Mouse (Mus musculus): ENCODE data around the gene Cir1. TPM values are rescaled to one million over a fixed set of nuclear protein-coding genes. Genes with fewer than 3 reads are reported as not detected.

Cir1 gene
- polyA plus RNA-seq, 1 experiment from 2014 or later, result 24.6 TPM

DNA sequence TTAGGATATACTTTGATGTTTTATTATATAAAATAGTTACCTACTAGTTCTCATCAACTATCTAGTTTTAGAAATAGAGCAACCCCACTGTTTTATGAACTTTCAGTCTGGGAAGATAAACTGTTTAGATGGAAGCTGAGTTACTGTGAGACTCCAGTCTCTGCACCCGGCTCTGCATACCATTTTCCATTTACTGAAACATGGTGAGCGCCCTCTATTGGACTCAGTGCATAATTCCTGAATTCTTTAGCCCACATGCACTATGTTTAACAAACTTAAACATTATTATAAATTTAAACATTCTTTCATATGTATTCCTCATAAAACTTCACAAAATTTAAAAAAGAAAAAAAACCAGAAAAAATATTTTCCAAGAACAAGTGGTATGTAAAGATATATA is 26.9 kb downstream of the Cir1 start:
- no peak overlapping the region for H3K27ac ChIP-seq (ENCODE audit: low read length)
- H3K9ac ChIP-seq (ENCODE audit: low read length), result no peak overlapping the region
- H3K4me1 ChIP-seq (replicated peaks; ENCODE audit: control insufficient read depth, insufficient read depth, low read length), result peaks cover 3% of the 10 kb centered on the region; the same call in 1 of the 2 replicates
- WGBS, result 6% methylated on average over 2 of the region's 2 CpGs
- peaks cover 3% of the 10 kb centered on the region for H3K36me3 ChIP-seq (ENCODE audit: control insufficient read depth, insufficient read depth, low read length)
- H3K4me2 ChIP-seq (ENCODE audit: low read depth, low read length), result no peak overlapping the region
- ATAC-seq (ENCODE audit: low read depth), result no peak
- H3K4me3 ChIP-seq (ENCODE audit: low read length), result no peak overlapping the region
- peaks cover 16% of the 10 kb centered on the region for H3K27me3 ChIP-seq (ENCODE audit: control insufficient read depth, insufficient read depth, low read depth, low read length)
- no peaks in the 10 kb centered on the region for H3K9me3 ChIP-seq (ENCODE audit: control insufficient read depth, low read length)

DNA sequence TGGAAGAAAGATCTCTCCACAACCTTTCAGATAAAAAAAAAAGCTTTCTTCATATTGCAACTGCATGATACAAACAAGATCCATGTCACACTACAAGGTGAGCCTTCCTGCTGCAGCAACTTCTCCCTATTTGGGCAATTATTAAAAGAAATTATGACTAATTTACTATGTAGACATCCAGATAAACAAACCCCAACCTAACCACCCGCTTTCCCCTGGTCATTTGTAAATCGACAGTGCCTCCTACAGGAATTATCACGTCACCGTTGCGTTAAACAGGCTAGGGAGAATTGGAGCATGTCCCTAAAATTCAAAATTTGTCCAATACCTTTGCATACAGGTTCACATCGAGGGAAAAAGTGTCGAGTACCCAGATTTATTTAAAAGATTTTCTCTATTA is 30.8 kb downstream of the Cir1 start:
- H3K9ac ChIP-seq (ENCODE audit: low read length), result no peak overlapping the region
- H3K4me2 ChIP-seq (ENCODE audit: low read depth, low read length), result no peak overlapping the region
- WGBS, result 15% methylated on average over 7 of the region's 7 CpGs
- H3K4me1 ChIP-seq (replicated peaks; ENCODE audit: control insufficient read depth, insufficient read depth, low read length), result peaks cover 12% of the 10 kb centered on the region; the same call in 1 of the 2 replicates
- H3K27ac ChIP-seq (ENCODE audit: low read length), result no peak overlapping the region
- no peak for ATAC-seq (ENCODE audit: low read depth)
- H3K36me3 ChIP-seq (ENCODE audit: control insufficient read depth, insufficient read depth, low read length), result peaks cover 3% of the 10 kb centered on the region
- H3K4me3 ChIP-seq (ENCODE audit: low read length), result no peak overlapping the region
- no peaks in the 10 kb centered on the region for H3K9me3 ChIP-seq (ENCODE audit: control insufficient read depth, low read length)
- H3K27me3 ChIP-seq (ENCODE audit: control insufficient read depth, insufficient read depth, low read depth, low read length), result peaks cover 47% of the 10 kb centered on the region

DNA sequence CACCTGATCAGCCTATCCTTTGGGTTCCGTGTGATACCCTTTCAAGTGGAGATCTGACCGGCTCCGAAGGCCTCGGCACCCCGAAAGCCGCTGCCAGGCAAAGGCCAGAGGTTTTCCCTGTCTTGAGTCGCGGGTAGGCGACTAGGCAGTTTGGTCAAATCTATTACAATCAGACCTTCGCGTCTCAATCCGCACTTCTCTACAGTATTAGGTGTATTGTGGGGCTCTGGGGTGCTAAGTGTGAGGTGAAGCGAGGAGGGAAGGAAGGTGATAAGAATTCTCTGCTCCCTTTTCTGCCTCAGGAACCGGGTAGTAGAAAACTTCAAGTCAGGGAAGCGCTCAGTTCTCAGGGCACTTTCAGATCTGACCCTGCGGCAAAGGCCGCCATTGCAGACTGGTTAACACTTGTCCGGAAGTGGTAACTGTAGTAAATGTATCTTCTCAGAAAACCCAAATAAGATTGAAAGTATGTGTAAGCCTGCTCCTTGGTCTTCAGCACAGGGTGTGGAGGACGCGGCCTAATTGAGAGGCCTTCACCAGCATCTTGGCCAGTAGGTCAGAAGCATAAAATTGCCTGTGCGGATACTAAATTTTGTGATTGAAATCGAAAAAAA is 31.3 kb downstream of the Cir1 start:
- H3K4me2 ChIP-seq (ENCODE audit: low read depth, low read length), result no peak overlapping the region

DNA sequence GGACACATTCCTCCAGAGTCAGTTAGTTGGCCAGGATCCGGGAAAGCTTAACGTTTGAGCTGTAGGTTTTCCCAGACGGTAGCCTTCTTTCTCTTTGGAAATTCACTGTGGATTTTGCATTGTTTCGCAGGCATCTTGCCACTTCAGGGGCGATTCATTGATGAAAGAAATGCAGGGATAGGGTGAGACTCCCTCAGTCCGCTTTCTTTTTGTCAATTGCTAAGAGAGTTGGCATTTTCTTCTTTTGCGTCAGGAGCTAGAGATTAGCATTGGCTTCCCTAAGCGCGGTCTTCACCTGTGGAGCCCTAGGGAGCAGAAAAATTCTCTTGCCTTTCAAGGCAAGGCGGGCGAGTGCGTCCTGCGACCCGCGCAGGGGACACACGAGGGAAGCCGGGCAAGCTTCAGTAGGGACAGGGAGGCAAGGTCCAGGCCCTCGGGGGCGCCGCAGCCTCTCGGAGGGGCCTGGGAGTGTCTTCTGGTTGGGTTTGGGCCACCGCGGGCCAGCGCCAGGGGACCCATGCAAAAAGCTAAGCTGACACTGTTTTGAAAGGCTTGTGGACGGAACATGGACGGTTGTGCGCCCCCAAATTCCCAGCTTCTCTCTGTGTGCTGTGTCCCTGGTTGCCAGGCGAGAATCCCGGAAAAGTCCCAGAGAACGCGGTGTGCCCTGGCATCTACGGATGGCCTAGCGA is 32.0 kb downstream of the Cir1 start:
- H3K9ac ChIP-seq (ENCODE audit: low read length), result no peak overlapping the region
- H3K4me2 ChIP-seq (ENCODE audit: low read depth, low read length), result peak overlapping the region; percentile 18
- H3K27ac ChIP-seq (ENCODE audit: low read length), result no peak overlapping the region
- H3K36me3 ChIP-seq (ENCODE audit: control insufficient read depth, insufficient read depth, low read length), result peaks cover 3% of the 10 kb centered on the region
- WGBS, result 3% methylated on average over 33 of the region's 33 CpGs
- H3K4me3 ChIP-seq (ENCODE audit: low read length), result peak overlapping the region; percentile 21; the same call in 1 of the 2 replicates
- peaks cover 12% of the 10 kb centered on the region; the same call in 1 of the 2 replicates for H3K4me1 ChIP-seq (replicated peaks; ENCODE audit: control insufficient read depth, insufficient read depth, low read length)
- ATAC-seq (ENCODE audit: low read depth), result no peak
- peaks cover 54% of the 10 kb centered on the region for H3K27me3 ChIP-seq (ENCODE audit: control insufficient read depth, insufficient read depth, low read depth, low read length)
- H3K9me3 ChIP-seq (ENCODE audit: control insufficient read depth, low read length), result no peaks in the 10 kb centered on the region

More for the DNA sequence above, 31.3 kb downstream of the Cir1 start:
- Histone ChIP-seq H3K27ac (ENCODE audit: low read length) (no peak overlapping the region), H3K27me3 (ENCODE audit: control insufficient read depth, insufficient read depth, low read depth, low read length) (peaks cover 50% of the 10 kb centered on the region), H3K9me3 (ENCODE audit: control insufficient read depth, low read length) (no peaks in the 10 kb centered on the region), H3K4me1 (replicated peaks; ENCODE audit: control insufficient read depth, insufficient read depth, low read length) (peaks cover 12% of the 10 kb centered on the region; the same call in 1 of the 2 replicates), H3K4me3 (ENCODE audit: low read length) (peak overlapping the region; percentile 21; the same call in 1 of the 2 replicates), H3K36me3 (ENCODE audit: control insufficient read depth, insufficient read depth, low read length) (peaks cover 3% of the 10 kb centered on the region), H3K9ac (ENCODE audit: low read length) (no peak overlapping the region)
- no peak for ATAC-seq (ENCODE audit: low read depth)
- WGBS, result 20% methylated on average over 22 of the region's 22 CpGs

DNA sequence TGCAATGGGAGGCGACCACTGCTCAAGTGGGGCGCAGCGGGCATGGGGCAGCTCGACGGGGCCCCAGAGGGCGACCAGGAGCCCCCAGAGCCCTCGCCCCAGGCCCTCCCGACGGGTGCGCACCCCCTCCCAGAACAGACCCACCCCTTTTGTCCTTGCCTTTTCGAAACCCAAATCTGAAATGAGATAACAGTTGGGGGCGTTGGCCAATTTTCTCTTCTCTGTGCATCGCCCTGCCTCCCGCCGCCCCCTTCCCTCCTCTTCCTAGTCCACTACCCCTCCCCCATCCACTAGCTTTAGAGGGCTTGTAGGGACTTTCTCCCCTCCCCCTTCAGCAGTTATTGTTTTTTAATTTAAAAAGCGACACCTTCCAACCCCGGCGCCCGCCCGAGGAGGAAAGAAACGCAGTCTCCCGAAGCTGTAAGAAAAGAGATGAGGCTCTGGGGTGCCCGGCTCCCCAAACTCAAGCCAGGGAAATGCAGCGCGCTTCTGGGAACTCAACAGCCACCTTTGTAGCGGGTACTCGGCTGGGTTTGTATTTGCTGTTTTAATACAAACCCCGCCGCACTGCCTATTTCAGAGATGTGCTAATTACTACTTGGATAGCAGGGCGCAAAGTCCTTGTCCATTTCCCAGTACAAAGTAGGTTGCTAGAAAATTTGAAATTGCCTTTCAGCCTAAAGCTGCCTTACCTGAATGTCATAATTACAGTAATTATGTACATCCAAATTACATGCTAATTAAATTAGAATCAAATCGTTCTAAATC is 33.0 kb downstream of the Cir1 start:
- Histone ChIP-seq H3K9me3 (ENCODE audit: control insufficient read depth, low read length) (no peaks in the 10 kb centered on the region), H3K27ac (ENCODE audit: low read length) (no peak overlapping the region), H3K4me3 (ENCODE audit: low read length) (peak overlapping the region; percentile 24; the same call in 1 of the 2 replicates), H3K27me3 (ENCODE audit: control insufficient read depth, insufficient read depth, low read depth, low read length) (peaks cover 58% of the 10 kb centered on the region), H3K4me2 (ENCODE audit: low read depth, low read length) (peak overlapping the region; percentile 42), H3K9ac (ENCODE audit: low read length) (no peak overlapping the region), H3K36me3 (ENCODE audit: control insufficient read depth, insufficient read depth, low read length) (no peaks in the 10 kb centered on the region), H3K4me1 (replicated peaks; ENCODE audit: control insufficient read depth, insufficient read depth, low read length) (peaks cover 15% of the 10 kb centered on the region)
- WGBS, result under 1% methylated on average over 30 of the region's 31 CpGs
- ATAC-seq (ENCODE audit: low read depth), result no peak

DNA sequence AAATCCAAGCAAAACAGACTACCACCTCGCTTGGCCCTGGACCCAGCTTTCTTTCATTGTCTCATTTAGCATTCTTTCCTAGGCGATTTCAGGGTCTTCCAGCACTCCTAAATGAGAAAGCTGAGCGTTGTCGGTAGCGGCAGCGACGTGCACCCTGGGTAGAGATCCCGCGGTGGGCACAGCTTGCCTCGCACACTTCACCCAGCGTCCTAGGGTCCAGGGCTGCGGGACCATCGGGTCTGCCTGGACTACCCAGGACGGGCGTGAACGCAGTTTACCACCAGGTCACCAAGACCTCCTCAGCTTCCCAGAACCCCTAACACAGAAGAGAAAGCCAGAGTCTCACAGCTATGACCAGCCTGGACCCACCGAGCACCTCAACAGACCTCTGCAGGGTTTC is 33.6 kb downstream of the Cir1 start:
- Histone ChIP-seq H3K27ac (ENCODE audit: low read length) (no peak overlapping the region), H3K9ac (ENCODE audit: low read length) (no peak overlapping the region), H3K27me3 (ENCODE audit: control insufficient read depth, insufficient read depth, low read depth, low read length) (peaks cover 63% of the 10 kb centered on the region), H3K4me1 (replicated peaks; ENCODE audit: control insufficient read depth, insufficient read depth, low read length) (peaks cover 20% of the 10 kb centered on the region), H3K9me3 (ENCODE audit: control insufficient read depth, low read length) (no peaks in the 10 kb centered on the region), H3K36me3 (ENCODE audit: control insufficient read depth, insufficient read depth, low read length) (no peaks in the 10 kb centered on the region), H3K4me3 (ENCODE audit: low read length) (peak overlapping the region; percentile 24), H3K4me2 (ENCODE audit: low read depth, low read length) (peak overlapping the region; percentile 42)
- ATAC-seq (ENCODE audit: low read depth), result peak; percentile 29; the same call in 1 of the 2 replicates
- 3% methylated on average over 17 of the region's 17 CpGs for WGBS

DNA sequence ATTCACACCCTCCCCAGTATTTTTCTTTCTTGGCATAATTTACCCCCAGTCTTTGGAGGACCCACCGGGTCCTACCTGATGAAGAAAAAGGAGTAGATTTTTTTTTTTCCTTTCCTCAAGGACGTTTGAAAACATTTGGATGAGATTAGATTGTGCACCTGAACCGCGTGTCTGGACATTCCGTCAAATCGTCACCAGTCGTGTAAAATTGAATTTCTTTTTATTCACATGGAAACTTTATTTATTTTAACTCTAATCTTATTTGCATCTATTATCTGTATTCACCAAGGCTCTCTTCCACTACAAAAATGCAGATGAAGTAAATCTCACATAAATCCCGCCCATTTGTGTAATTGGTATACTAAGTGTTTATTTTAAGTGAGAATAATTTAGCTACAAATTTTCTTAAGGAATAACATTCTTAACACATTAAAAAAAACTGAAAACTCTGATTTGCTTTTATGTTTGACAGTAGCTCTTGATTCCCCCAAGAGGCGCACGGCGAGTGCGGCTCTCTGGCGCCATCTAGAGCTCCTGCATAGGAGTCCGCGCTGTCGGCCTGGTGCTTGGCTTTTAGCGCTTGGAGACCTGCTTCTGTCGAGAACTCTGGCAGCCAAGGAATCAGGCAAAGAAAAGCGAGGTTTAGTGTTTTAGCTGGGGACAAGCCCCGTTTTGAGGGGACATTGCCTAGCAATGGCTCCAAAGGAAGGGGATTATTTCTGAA is 34.2 kb downstream of the Cir1 start:
- ATAC-seq (ENCODE audit: low read depth), result peak; percentile 71; the same call in 1 of the 2 replicates
- Histone ChIP-seq H3K27me3 (ENCODE audit: control insufficient read depth, insufficient read depth, low read depth, low read length) (peaks cover 69% of the 10 kb centered on the region), H3K4me3 (ENCODE audit: low read length) (peak overlapping the region; percentile 24), H3K4me1 (replicated peaks; ENCODE audit: control insufficient read depth, insufficient read depth, low read length) (peaks cover 26% of the 10 kb centered on the region), H3K36me3 (ENCODE audit: control insufficient read depth, insufficient read depth, low read length) (no peaks in the 10 kb centered on the region), H3K9ac (ENCODE audit: low read length) (no peak overlapping the region), H3K27ac (ENCODE audit: low read length) (no peak overlapping the region), H3K9me3 (ENCODE audit: control insufficient read depth, low read length) (no peaks in the 10 kb centered on the region), H3K4me2 (ENCODE audit: low read depth, low read length) (peak overlapping the region; percentile 42)
- 1% methylated on average over 20 of the region's 20 CpGs for WGBS

DNA sequence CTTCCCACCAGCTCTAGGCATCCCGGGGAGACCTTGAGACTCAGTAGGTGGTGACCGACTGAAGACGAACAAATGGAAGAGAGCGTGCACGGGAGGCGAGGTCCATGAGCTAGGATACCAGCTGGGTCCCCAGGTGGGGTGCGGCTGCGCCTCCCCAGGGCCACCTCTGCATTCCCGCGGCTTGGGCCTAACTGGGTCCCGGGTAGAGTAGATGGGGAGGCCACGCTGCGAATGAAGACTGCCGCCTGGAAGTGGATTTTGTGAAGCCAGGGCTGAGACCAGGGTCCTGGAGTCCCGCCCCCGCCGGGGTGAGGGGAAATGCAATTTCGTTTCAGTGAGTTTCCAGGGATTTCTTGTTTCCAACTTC is 34.8 kb downstream of the Cir1 start:
- no peak for ATAC-seq (ENCODE audit: low read depth)
- Histone ChIP-seq H3K36me3 (ENCODE audit: control insufficient read depth, insufficient read depth, low read length) (no peaks in the 10 kb centered on the region), H3K4me3 (ENCODE audit: low read length) (peak overlapping the region; percentile 3; the same call in 1 of the 2 replicates), H3K9ac (ENCODE audit: low read length) (no peak overlapping the region), H3K27ac (ENCODE audit: low read length) (no peak overlapping the region), H3K27me3 (ENCODE audit: control insufficient read depth, insufficient read depth, low read depth, low read length) (peaks cover 73% of the 10 kb centered on the region), H3K4me2 (ENCODE audit: low read depth, low read length) (no peak overlapping the region), H3K4me1 (replicated peaks; ENCODE audit: control insufficient read depth, insufficient read depth, low read length) (peaks cover 31% of the 10 kb centered on the region), H3K9me3 (ENCODE audit: control insufficient read depth, low read length) (no peaks in the 10 kb centered on the region)
- 5% methylated on average over 18 of the region's 18 CpGs for WGBS
